Mouse (Mus musculus): Measurements from ENCODE around the gene Rpl37. TPM values are rescaled to one million over a fixed set of nuclear protein-coding genes. Genes with fewer than 3 reads are reported as not detected.

Gene Rpl37
- 186 and 281 TPM in 2 replicates for total RNA-seq (2014; rRNA removed)
- polyA plus RNA-seq (2015; fragmentation: Nextera tagmentation; extraction: Ambion mirVana), result 359 and 404 TPM in 2 replicates

DNA sequence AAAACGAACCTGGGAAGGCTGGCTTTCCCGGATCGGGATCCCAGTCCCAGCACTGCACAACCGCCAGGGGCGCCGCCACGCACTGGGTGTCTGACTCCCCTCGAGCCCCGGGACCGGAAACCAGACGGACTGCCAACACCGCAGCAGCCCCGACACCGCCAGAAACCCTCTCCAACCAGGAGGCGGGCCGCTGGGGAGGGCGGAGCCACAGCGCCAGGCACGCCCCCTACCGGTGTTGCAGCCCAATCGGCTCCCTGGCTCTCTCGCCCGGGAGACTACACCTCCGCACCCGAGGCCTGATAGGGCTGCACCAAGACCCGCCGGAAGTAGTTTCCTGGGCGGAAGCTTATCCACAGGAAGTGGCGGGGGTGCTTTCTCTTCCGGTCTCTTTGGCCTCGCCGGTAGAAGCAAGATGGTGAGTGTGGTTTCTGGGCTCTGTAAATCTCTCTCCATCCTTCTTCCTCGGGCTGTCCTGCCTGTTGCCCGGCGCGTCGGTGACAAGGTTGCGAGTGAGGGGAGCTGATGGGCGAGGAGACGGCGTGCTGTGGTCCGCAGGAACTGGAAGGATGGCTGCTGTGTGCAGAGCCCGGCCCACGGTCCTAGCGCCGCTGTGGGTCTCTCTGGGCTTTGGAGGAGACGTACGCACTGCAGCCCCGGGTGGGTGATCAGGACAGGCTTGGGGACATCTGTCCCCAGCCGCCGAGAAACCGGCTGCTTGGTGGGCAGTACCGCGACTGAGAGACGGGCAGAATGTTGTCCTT lies at the start of gene Rpl37:
Rpl37 (plus strand) TSS at position 376 of the 761 bp plus-strand sequence.
- H3K4me3 ChIP-seq (ENCODE audit: low read depth, low read length), result peak within 1 kb of the TSS; percentile 89
- DNase-seq (ENCODE audit: low spot score) (peak; percentile 99), ATAC-seq (ENCODE audit: low FRiP score) (peak; percentile 98)
- H3K9ac ChIP-seq (replicated peaks; ENCODE audit: low read length, poor library complexity, severe bottlenecking), result peak within 1 kb of the TSS; percentile 90
- H3K4me1 ChIP-seq (ENCODE audit: insufficient read depth, low read length), result peaks cover 10% of the 10 kb centered on the region
- no peaks in the 10 kb centered on the region for H3K9me3 ChIP-seq (ENCODE audit: low read length)
- H3K36me3 ChIP-seq (ENCODE audit: insufficient read depth, low read length), result peaks cover 25% of the 10 kb centered on the region
- WGBS, result under 1% methylated on average over 53 of the region's 55 CpGs
- H3K4me2 ChIP-seq (ENCODE audit: low read depth, low read length, poor library complexity, severe bottlenecking), result peak within 1 kb of the TSS; percentile 67
- peak within 1 kb of the TSS; percentile 87 for H3K27ac ChIP-seq (ENCODE audit: low read depth, low read length)
- peak; percentile 78 for TF ChIP-seq CTCF (IDR thresholded peaks at IDR 0.05)
- no peaks in the 10 kb centered on the region for H3K27me3 ChIP-seq (ENCODE audit: insufficient read depth, low read length)

DNA sequence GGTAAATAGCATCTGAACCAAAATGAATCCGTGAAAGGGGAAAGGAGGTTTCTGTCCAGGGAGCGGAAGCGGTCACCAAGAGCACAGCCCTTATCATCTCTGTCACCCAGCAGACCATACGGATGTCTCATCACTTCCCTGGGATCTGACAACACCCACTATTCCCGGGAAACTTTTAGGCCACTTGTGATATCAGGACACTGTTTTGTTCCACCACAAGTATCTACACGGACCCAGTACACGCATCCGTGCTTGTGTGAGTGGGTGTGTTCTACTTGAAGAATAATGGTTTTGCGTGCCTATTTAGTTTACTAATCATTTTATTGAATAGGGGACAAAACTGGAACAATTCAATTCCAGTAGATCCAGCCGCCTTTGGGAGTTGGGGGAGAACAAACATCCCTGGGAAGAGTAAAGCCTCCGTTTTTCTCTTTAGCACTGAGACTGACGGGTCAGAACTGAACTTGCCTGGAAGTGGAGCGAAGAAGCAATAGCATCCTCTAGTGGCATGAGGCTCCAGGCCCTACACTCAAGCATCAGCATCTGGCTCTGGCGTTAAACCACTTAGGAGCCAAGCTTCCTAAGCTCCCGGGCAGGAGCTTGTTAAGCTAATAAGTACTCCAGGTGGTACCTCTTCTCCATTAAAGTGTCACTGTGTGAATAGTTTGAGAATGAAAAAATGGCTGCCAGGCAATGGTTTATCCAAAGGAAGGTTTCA lies 47.5 kb upstream of the Rpl37 start:
- no peaks in the 10 kb centered on the region for H3K9me3 ChIP-seq (ENCODE audit: low read length)
- no peak overlapping the region for H3K4me3 ChIP-seq (ENCODE audit: low read depth, low read length)
- H3K9ac ChIP-seq (replicated peaks; ENCODE audit: low read length, poor library complexity, severe bottlenecking), result no peak overlapping the region
- DNase-seq (ENCODE audit: low spot score) (peak; percentile 82), ATAC-seq (ENCODE audit: low FRiP score) (peak; percentile 78)
- 57% methylated on average over 15 of the region's 15 CpGs for WGBS
- H3K27ac ChIP-seq (ENCODE audit: low read depth, low read length), result no peak overlapping the region
- H3K4me2 ChIP-seq (ENCODE audit: low read depth, low read length, poor library complexity, severe bottlenecking), result no peak overlapping the region
- TF ChIP-seq CTCF (IDR thresholded peaks at IDR 0.05), result peak; percentile 92
- H3K27me3 ChIP-seq (ENCODE audit: insufficient read depth, low read length), result no peaks in the 10 kb centered on the region
- H3K4me1 ChIP-seq (ENCODE audit: insufficient read depth, low read length), result no peaks in the 10 kb centered on the region
- H3K36me3 ChIP-seq (ENCODE audit: insufficient read depth, low read length), result no peaks in the 10 kb centered on the region

GRCm38 (mm10) chr15:5081235-5081634 lies 35.2 kb upstream of the Rpl37 start:
- no peak overlapping the region for H3K4me2 ChIP-seq (ENCODE audit: low read depth, low read length, poor library complexity, severe bottlenecking)
- ATAC-seq (ENCODE audit: low FRiP score) (no peak), DNase-seq (ENCODE audit: low spot score) (no peak)
- H3K27ac ChIP-seq (ENCODE audit: low read depth, low read length), result no peak overlapping the region
- H3K4me3 ChIP-seq (ENCODE audit: low read depth, low read length), result no peak overlapping the region
- 76% methylated on average over 1 of the region's 1 CpGs for WGBS
- H3K36me3 ChIP-seq (ENCODE audit: insufficient read depth, low read length), result no peaks in the 10 kb centered on the region
- no peaks in the 10 kb centered on the region for H3K4me1 ChIP-seq (ENCODE audit: insufficient read depth, low read length)
- H3K27me3 ChIP-seq (ENCODE audit: insufficient read depth, low read length), result no peaks in the 10 kb centered on the region
- H3K9ac ChIP-seq (replicated peaks; ENCODE audit: low read length, poor library complexity, severe bottlenecking), result no peak overlapping the region
- no peaks in the 10 kb centered on the region for H3K9me3 ChIP-seq (ENCODE audit: low read length)
- TF ChIP-seq CTCF (IDR thresholded peaks at IDR 0.05), result no peak

DNA sequence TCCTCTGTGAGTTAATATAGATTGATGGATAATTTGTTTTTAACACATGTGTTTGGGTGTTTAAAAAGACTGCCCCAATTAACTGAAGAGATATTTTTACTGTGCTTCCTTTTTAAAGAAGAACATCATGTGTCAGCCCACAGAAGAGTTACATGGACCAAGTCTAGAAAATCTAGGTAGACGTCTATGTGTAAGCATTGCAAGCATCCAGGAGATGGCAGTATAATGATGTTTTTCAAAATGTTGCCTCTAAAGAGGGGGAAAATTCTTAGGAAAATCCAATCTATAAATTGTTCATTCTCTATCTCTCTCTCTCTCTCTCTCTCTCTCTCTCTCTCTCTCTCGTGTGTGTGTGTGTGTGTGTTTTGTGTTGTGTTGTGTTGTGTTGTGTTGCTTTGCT lies 30.3 kb upstream of the Rpl37 start:
- Histone ChIP-seq H3K4me3 (ENCODE audit: low read depth, low read length) (no peak overlapping the region), H3K36me3 (ENCODE audit: insufficient read depth, low read length) (no peaks in the 10 kb centered on the region), H3K9ac (replicated peaks; ENCODE audit: low read length, poor library complexity, severe bottlenecking) (no peak overlapping the region), H3K4me1 (ENCODE audit: insufficient read depth, low read length) (no peaks in the 10 kb centered on the region), H3K9me3 (ENCODE audit: low read length) (no peaks in the 10 kb centered on the region), H3K27ac (ENCODE audit: low read depth, low read length) (no peak overlapping the region), H3K27me3 (ENCODE audit: insufficient read depth, low read length) (no peaks in the 10 kb centered on the region), H3K4me2 (ENCODE audit: low read depth, low read length, poor library complexity, severe bottlenecking) (no peak overlapping the region)
- 10% methylated on average over 2 of the region's 2 CpGs for WGBS
- DNase-seq (ENCODE audit: low spot score) (peak; percentile 44), ATAC-seq (ENCODE audit: low FRiP score) (no peak)
- TF ChIP-seq CTCF (IDR thresholded peaks at IDR 0.05), result peak; percentile 66

DNA sequence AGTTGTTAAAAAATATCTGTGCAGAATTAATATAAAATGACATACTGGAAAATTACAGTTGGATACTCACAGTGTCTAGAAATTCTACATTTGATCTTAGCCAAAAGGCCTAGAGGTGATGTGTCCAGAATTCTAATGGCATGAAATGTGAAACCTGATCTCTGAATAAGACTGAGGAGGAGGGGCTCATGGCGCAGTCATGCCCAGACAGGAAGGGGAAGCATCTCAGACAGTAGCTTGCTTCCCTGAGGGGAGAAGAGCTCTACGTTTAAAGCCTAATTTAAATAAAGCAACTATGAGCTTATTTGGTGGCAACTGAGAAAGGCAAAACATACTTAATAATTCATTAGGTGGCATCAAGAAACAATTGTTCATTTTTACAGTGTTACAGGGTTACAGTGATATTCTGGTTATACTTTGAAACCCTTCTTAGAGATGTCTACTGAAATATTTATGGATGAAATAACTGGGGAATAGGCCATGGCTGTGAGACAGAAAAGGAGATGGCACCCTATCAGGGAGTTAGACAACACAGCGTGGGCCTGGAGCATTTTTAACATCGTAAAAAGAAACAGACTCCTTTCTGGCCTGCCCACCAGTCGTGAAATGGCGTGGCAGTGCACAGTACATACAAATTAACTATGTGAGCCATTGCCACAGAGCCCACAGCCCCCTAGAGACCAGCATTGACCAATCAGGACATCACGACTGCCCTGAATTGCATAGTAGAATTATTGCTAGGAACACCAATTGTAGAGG lies 27.4 kb upstream of the Rpl37 start:
- no peak for DNase-seq (ENCODE audit: low spot score)

More for the DNA sequence above, 27.4 kb upstream of the Rpl37 start:
- Histone ChIP-seq H3K4me1 (ENCODE audit: insufficient read depth, low read length) (no peaks in the 10 kb centered on the region), H3K4me3 (ENCODE audit: low read depth, low read length) (no peak overlapping the region), H3K27ac (ENCODE audit: low read depth, low read length) (no peak overlapping the region), H3K27me3 (ENCODE audit: insufficient read depth, low read length) (no peaks in the 10 kb centered on the region), H3K9me3 (ENCODE audit: low read length) (no peaks in the 10 kb centered on the region), H3K4me2 (ENCODE audit: low read depth, low read length, poor library complexity, severe bottlenecking) (no peak overlapping the region), H3K36me3 (ENCODE audit: insufficient read depth, low read length) (no peaks in the 10 kb centered on the region), H3K9ac (replicated peaks; ENCODE audit: low read length, poor library complexity, severe bottlenecking) (no peak overlapping the region)
- WGBS, result 41% methylated on average over 7 of the region's 7 CpGs
- peak; percentile 89 for ATAC-seq (ENCODE audit: low FRiP score)
- no peak for TF ChIP-seq CTCF (IDR thresholded peaks at IDR 0.05)

Measured in midbrain, postnatal 0 days (tissue).